Mouse (Mus musculus): ENCODE measurements around the gene Rasa3. TPM values are rescaled to one million over a fixed set of nuclear protein-coding genes. Genes with fewer than 3 reads are reported as not detected.

Rasa3 gene
- polyA plus RNA-seq, 1 experiment from 2014 or later: 30.4 TPM

- no peak within 1 kb of the TSS for H3K4me3 ChIP-seq
- 34% methylated on average over 13 of the region's 13 CpGs for WGBS
- H3K36me3 ChIP-seq: no peaks in the 10 kb centered on the region
- H3K9ac ChIP-seq: no peak within 1 kb of the TSS
- no peaks in the 10 kb centered on the region for H3K9me3 ChIP-seq
- no peaks in the 10 kb centered on the region for H3K27me3 ChIP-seq (replicated peaks)
- H3K27ac ChIP-seq: no peak within 1 kb of the TSS
- H3K4me1 ChIP-seq: no peaks in the 10 kb centered on the region
- ATAC-seq (ENCODE audit: low FRiP score, low read depth): no peak
- no peak within 1 kb of the TSS for H3K4me2 ChIP-seq (replicated peaks)
These were observed 115.3 kb downstream of the Rasa3 start, which contains the start of gene 1700029H14Rik for GRCm38 (mm10) chr8:13562118-13562517. 1700029H14Rik (minus strand) TSS chr8:13562461.

GRCm38 (mm10) chr8:13557526-13557925 lies 119.9 kb downstream of the Rasa3 start:
- Histone ChIP-seq H3K4me3 (no peak overlapping the region), H3K27me3 (replicated peaks) (no peaks in the 10 kb centered on the region), H3K4me1 (no peaks in the 10 kb centered on the region), H3K9me3 (no peaks in the 10 kb centered on the region), H3K36me3 (no peaks in the 10 kb centered on the region), H3K4me2 (replicated peaks) (no peak overlapping the region), H3K9ac (no peak overlapping the region), H3K27ac (no peak overlapping the region)
- no peak for ATAC-seq (ENCODE audit: low FRiP score, low read depth)
- WGBS: 81% methylated on average over 2 of the region's 2 CpGs

GRCm38 (mm10) chr8:13551574-13551830 lies 125.9 kb downstream of the Rasa3 start:
- Histone ChIP-seq H3K4me1 (peaks cover 3% of the 10 kb centered on the region; the same call in 1 of the 2 replicates), H3K4me3 (no peak overlapping the region), H3K36me3 (no peaks in the 10 kb centered on the region), H3K27me3 (replicated peaks) (no peaks in the 10 kb centered on the region), H3K4me2 (replicated peaks) (no peak overlapping the region), H3K9me3 (no peaks in the 10 kb centered on the region), H3K9ac (no peak overlapping the region), H3K27ac (no peak overlapping the region)
- ATAC-seq (ENCODE audit: low FRiP score, low read depth): 0 out of 2 replicates have a peak, but pooled peaks have one; percentile 11
- 94% methylated on average over 6 of the region's 6 CpGs for WGBS

GRCm38 (mm10) chr8:13550718-13551573 lies 126.5 kb downstream of the Rasa3 start:
- Histone ChIP-seq H3K27ac (no peak overlapping the region), H3K9ac (no peak overlapping the region), H3K36me3 (no peaks in the 10 kb centered on the region), H3K4me1 (peaks cover 3% of the 10 kb centered on the region; the same call in 1 of the 2 replicates), H3K4me3 (no peak overlapping the region), H3K4me2 (replicated peaks) (no peak overlapping the region), H3K27me3 (replicated peaks) (no peaks in the 10 kb centered on the region), H3K9me3 (0 out of 2 replicates have a peak, but pooled peaks cover 3% of the 10 kb centered on the region)
- peak; percentile 94 for ATAC-seq (ENCODE audit: low FRiP score, low read depth)
- WGBS: 62% methylated on average over 9 of the region's 9 CpGs

- Histone ChIP-seq H3K27ac (no peak overlapping the region), H3K4me2 (replicated peaks) (no peak overlapping the region), H3K27me3 (replicated peaks) (no peaks in the 10 kb centered on the region), H3K4me1 (peaks cover 3% of the 10 kb centered on the region; the same call in 1 of the 2 replicates), H3K9ac (no peak overlapping the region), H3K36me3 (no peaks in the 10 kb centered on the region), H3K4me3 (no peak overlapping the region), H3K9me3 (peaks cover 7% of the 10 kb centered on the region; the same call in 1 of the 2 replicates)
- no peak for ATAC-seq (ENCODE audit: low FRiP score, low read depth)
- 58% methylated on average over 9 of the region's 9 CpGs for WGBS
These were observed 128.6 kb downstream of the Rasa3 start for GRCm38 (mm10) chr8:13548831-13549230.

GRCm38 (mm10) chr8:13548235-13548634 lies 129.2 kb downstream of the Rasa3 start:
- Histone ChIP-seq H3K4me1 (peaks cover 3% of the 10 kb centered on the region; the same call in 1 of the 2 replicates), H3K9me3 (peaks cover 7% of the 10 kb centered on the region; the same call in 1 of the 2 replicates), H3K27ac (no peak overlapping the region), H3K4me2 (replicated peaks) (no peak overlapping the region), H3K36me3 (no peaks in the 10 kb centered on the region), H3K9ac (no peak overlapping the region), H3K4me3 (no peak overlapping the region), H3K27me3 (replicated peaks) (no peaks in the 10 kb centered on the region)
- no peak for ATAC-seq (ENCODE audit: low FRiP score, low read depth)
- 61% methylated on average over 4 of the region's 4 CpGs for WGBS

- no peak overlapping the region for H3K27ac ChIP-seq
- WGBS: 91% methylated on average over 4 of the region's 4 CpGs
- H3K36me3 ChIP-seq: no peaks in the 10 kb centered on the region
- H3K27me3 ChIP-seq (replicated peaks): no peaks in the 10 kb centered on the region
- no peak overlapping the region for H3K9ac ChIP-seq
- H3K9me3 ChIP-seq: peaks cover 7% of the 10 kb centered on the region; the same call in 1 of the 2 replicates
- H3K4me2 ChIP-seq (replicated peaks): no peak overlapping the region
- no peak overlapping the region for H3K4me3 ChIP-seq
- peaks cover 2% of the 10 kb centered on the region; the same call in 1 of the 2 replicates for H3K4me1 ChIP-seq
- ATAC-seq (ENCODE audit: low FRiP score, low read depth): no peak
These were observed 131.0 kb downstream of the Rasa3 start for GRCm38 (mm10) chr8:13546421-13546820.

- Histone ChIP-seq H3K9me3 (peaks cover 7% of the 10 kb centered on the region; the same call in 1 of the 2 replicates), H3K27me3 (replicated peaks) (no peaks in the 10 kb centered on the region), H3K4me2 (replicated peaks) (no peak overlapping the region), H3K36me3 (no peaks in the 10 kb centered on the region), H3K4me1 (no peaks in the 10 kb centered on the region), H3K27ac (no peak overlapping the region), H3K4me3 (no peak overlapping the region), H3K9ac (no peak overlapping the region)
- 73% methylated on average over 5 of the region's 5 CpGs for WGBS
- no peak for ATAC-seq (ENCODE audit: low FRiP score, low read depth)
These were observed 135.9 kb downstream of the Rasa3 start for GRCm38 (mm10) chr8:13541526-13541925.

GRCm38 (mm10) chr8:13540122-13540521 lies 137.3 kb downstream of the Rasa3 start:
- Histone ChIP-seq H3K4me1 (no peaks in the 10 kb centered on the region), H3K27me3 (replicated peaks) (no peaks in the 10 kb centered on the region), H3K4me2 (replicated peaks) (no peak overlapping the region), H3K27ac (no peak overlapping the region), H3K36me3 (no peaks in the 10 kb centered on the region), H3K9me3 (no peaks in the 10 kb centered on the region; the same call in 1 of the 2 replicates), H3K4me3 (no peak overlapping the region), H3K9ac (no peak overlapping the region)
- 81% methylated on average over 5 of the region's 5 CpGs for WGBS
- ATAC-seq (ENCODE audit: low FRiP score, low read depth): no peak

GRCm38 (mm10) chr8:13538821-13539220 lies 138.6 kb downstream of the Rasa3 start:
- Histone ChIP-seq H3K9me3 (no peaks in the 10 kb centered on the region), H3K4me1 (no peaks in the 10 kb centered on the region), H3K36me3 (no peaks in the 10 kb centered on the region), H3K4me2 (replicated peaks) (no peak overlapping the region), H3K9ac (no peak overlapping the region), H3K27ac (no peak overlapping the region), H3K4me3 (no peak overlapping the region), H3K27me3 (replicated peaks) (no peaks in the 10 kb centered on the region)
- 71% methylated on average over 6 of the region's 6 CpGs for WGBS
- ATAC-seq (ENCODE audit: low FRiP score, low read depth): no peak

- Histone ChIP-seq H3K4me3 (no peak overlapping the region), H3K4me1 (no peaks in the 10 kb centered on the region), H3K27me3 (replicated peaks) (no peaks in the 10 kb centered on the region), H3K9ac (no peak overlapping the region), H3K36me3 (no peaks in the 10 kb centered on the region), H3K9me3 (no peaks in the 10 kb centered on the region), H3K4me2 (replicated peaks) (no peak overlapping the region), H3K27ac (no peak overlapping the region)
- no peak for ATAC-seq (ENCODE audit: low FRiP score, low read depth)
- 39% methylated on average over 2 of the region's 2 CpGs for WGBS
These were observed 140.3 kb downstream of the Rasa3 start for GRCm38 (mm10) chr8:13537102-13537501.

GRCm38 (mm10) chr8:13533123-13533522 lies 144.3 kb downstream of the Rasa3 start:
- WGBS: 71% methylated on average over 8 of the region's 8 CpGs
- no peak overlapping the region for H3K27ac ChIP-seq
- no peaks in the 10 kb centered on the region for H3K27me3 ChIP-seq (replicated peaks)
- H3K4me1 ChIP-seq: peaks cover 23% of the 10 kb centered on the region
- ATAC-seq (ENCODE audit: low FRiP score, low read depth): no peak
- H3K4me2 ChIP-seq (replicated peaks): no peak overlapping the region
- H3K9ac ChIP-seq: no peak overlapping the region
- no peak overlapping the region for H3K4me3 ChIP-seq
- H3K36me3 ChIP-seq: no peaks in the 10 kb centered on the region
- no peaks in the 10 kb centered on the region for H3K9me3 ChIP-seq

All from neural tube, embryonic 12.5 days (tissue).